Comparison of ENCODE assay signal across 27 mouse cellular contexts in genomic region chr2:167617472-167617871, GRCm38 (mm10). TPM values are rescaled to one million over a fixed set of nuclear protein-coding genes. Genes with fewer than 3 reads are reported as not detected.
A peak's percentile ranks its signal among the peaks of the same experiment; 100 is the strongest.
DNase-seq lines count a peak whose midpoint lies in the region; ATAC-seq lines count a peak whose summit lies in the region.
"Had no signal": no experiment of that assay in that cellular context is flagged by ENCODE, and none has a peak within 500 bp of the region (broad histone marks: within the 10 kb centered on the region; RNA-seq: fewer than 3 reads in every experiment).

No protein-coding gene starts in this region.

- 67% methylated on average over 4 of the region's 4 CpGs for WGBS in embryonic facial prominence, embryonic 14.5 days
- WGBS in embryonic facial prominence, embryonic 10.5 days = 82% methylated on average over 4 of the region's 4 CpGs
- 21% methylated on average over 4 of the region's 4 CpGs for WGBS in midbrain, embryonic 13.5 days
- 23% methylated on average over 4 of the region's 4 CpGs for WGBS in midbrain, embryonic 16.5 days

- H3K4me2 ChIP-seq in embryonic facial prominence, embryonic 14.5 days (ENCODE audit: low read depth, low read length) = no peak overlapping the region
- no peak overlapping the region for H3K4me2 ChIP-seq in midbrain, embryonic 13.5 days (replicated peaks)
- no peak overlapping the region for H3K4me2 ChIP-seq in midbrain, embryonic 16.5 days (ENCODE audit: low read length)
- H3K4me2 ChIP-seq: embryonic facial prominence, embryonic 15.5 days; heart, embryonic 12.5 days; heart, embryonic 15.5 days; hindbrain, embryonic 14.5 days had no signal

- no peak overlapping the region for H3K9ac ChIP-seq in embryonic facial prominence, embryonic 14.5 days (ENCODE audit: low read depth, low read length)
- H3K9ac ChIP-seq in midbrain, embryonic 13.5 days (replicated peaks) = no peak overlapping the region
- no peak overlapping the region for H3K9ac ChIP-seq in midbrain, embryonic 16.5 days (ENCODE audit: low read depth, low read length)
- H3K9ac ChIP-seq: embryonic facial prominence, embryonic 15.5 days; forebrain, postnatal 0 days; heart, embryonic 12.5 days; heart, embryonic 15.5 days; hindbrain, embryonic 14.5 days had no signal

- H3K4me3 ChIP-seq in embryonic facial prominence, embryonic 14.5 days (ENCODE audit: low read depth, low read length) = no peak overlapping the region
- H3K4me3 ChIP-seq in embryonic facial prominence, embryonic 10.5 days = no peak overlapping the region
- no peak overlapping the region for H3K4me3 ChIP-seq in midbrain, embryonic 13.5 days (replicated peaks)
- no peak overlapping the region for H3K4me3 ChIP-seq in midbrain, embryonic 16.5 days (ENCODE audit: low read depth, low read length)
- H3K4me3 ChIP-seq: embryonic facial prominence, embryonic 15.5 days; heart, embryonic 12.5 days; heart, embryonic 15.5 days had no signal

- ATAC-seq in embryonic facial prominence, embryonic 14.5 days (ENCODE audit: low read depth) = no peak
- ATAC-seq in midbrain, embryonic 13.5 days = peak; percentile 37; the same call in 1 of the 2 replicates
- ATAC-seq in midbrain, embryonic 16.5 days = no peak
- ATAC-seq: forebrain, embryonic 14.5 days; forebrain, postnatal 0 days; hindbrain, postnatal 0 days had no signal

- no peak overlapping the region for H3K27ac ChIP-seq in embryonic facial prominence, embryonic 14.5 days (replicated peaks; ENCODE audit: low read depth, low read length)
- H3K27ac ChIP-seq in embryonic facial prominence, embryonic 10.5 days (replicated peaks) = no peak overlapping the region
- H3K27ac ChIP-seq in midbrain, embryonic 13.5 days = peak overlapping the region; percentile 65; the same call in 1 of the 2 replicates
- no peak overlapping the region for H3K27ac ChIP-seq in midbrain, embryonic 16.5 days (ENCODE audit: low read length)
- H3K27ac ChIP-seq: embryonic facial prominence, embryonic 15.5 days; heart, embryonic 15.5 days; hindbrain, embryonic 14.5 days; hindbrain, postnatal 0 days had no signal

- peak; percentile 31 for DNase-seq in embryonic facial prominence, embryonic 14.5 days (ENCODE audit: low spot score)
- DNase-seq in embryonic facial prominence, embryonic 10.5 days (ENCODE audit: low spot score) = no peak
- peak; percentile 32 for DNase-seq in retina, adult 2 months (ENCODE audit: low read depth, low spot score)
- DNase-seq in retina, postnatal 7 days (ENCODE audit: low read depth, low spot score) = peak; percentile 60
- no peak for DNase-seq in adrenal gland, adult 2 months
- DNase-seq in lung, postnatal 14 days = no peak
- DNase-seq: adrenal gland, adult 8-10 months; adrenal gland, postnatal 25 days; cerebellum, adult 11-12 months; cerebellum, adult 8-10 months; cerebellum, postnatal 10 days; cerebellum, postnatal 36 days; embryo, embryonic 11 days; forebrain, postnatal 0 days; gastrocnemius, postnatal 25 days; heart, adult 18-20 months; heart, postnatal 14 days; heart, postnatal 4 days had no signal

- H3K9me3 ChIP-seq in embryonic facial prominence, embryonic 14.5 days (ENCODE audit: control insufficient read depth, low read length) = no peaks in the 10 kb centered on the region
- H3K9me3 ChIP-seq in embryonic facial prominence, embryonic 10.5 days = peaks cover 6% of the 10 kb centered on the region; the same call in 1 of the 2 replicates
- no peaks in the 10 kb centered on the region for H3K9me3 ChIP-seq in midbrain, embryonic 13.5 days
- H3K9me3 ChIP-seq in midbrain, embryonic 16.5 days (replicated peaks; ENCODE audit: control insufficient read depth, low read length, poor library complexity, severe bottlenecking) = no peaks in the 10 kb centered on the region
- H3K9me3 ChIP-seq: embryonic facial prominence, embryonic 15.5 days; heart, embryonic 15.5 days had no signal

- H3K27me3 ChIP-seq in embryonic facial prominence, embryonic 14.5 days (replicated peaks; ENCODE audit: control insufficient read depth, insufficient read depth, low read length) = no peaks in the 10 kb centered on the region
- no peaks in the 10 kb centered on the region for H3K27me3 ChIP-seq in embryonic facial prominence, embryonic 10.5 days (replicated peaks; ENCODE audit: low read depth, poor library complexity, severe bottlenecking)
- no peaks in the 10 kb centered on the region for H3K27me3 ChIP-seq in midbrain, embryonic 13.5 days
- no peaks in the 10 kb centered on the region for H3K27me3 ChIP-seq in midbrain, embryonic 16.5 days (ENCODE audit: control insufficient read depth, insufficient read depth, low read depth, low read length)
- H3K27me3 ChIP-seq: embryonic facial prominence, embryonic 15.5 days; heart, embryonic 12.5 days; heart, embryonic 15.5 days had no signal

- H3K4me1 ChIP-seq in embryonic facial prominence, embryonic 14.5 days (ENCODE audit: control insufficient read depth, insufficient read depth, low read length) = no peaks in the 10 kb centered on the region
- H3K4me1 ChIP-seq in embryonic facial prominence, embryonic 10.5 days = peaks cover 13% of the 10 kb centered on the region
- H3K4me1 ChIP-seq in midbrain, embryonic 13.5 days (replicated peaks) = peaks cover 36% of the 10 kb centered on the region
- no peaks in the 10 kb centered on the region for H3K4me1 ChIP-seq in midbrain, embryonic 16.5 days (ENCODE audit: control insufficient read depth, insufficient read depth, low read length)

- peaks cover 48% of the 10 kb centered on the region for H3K36me3 ChIP-seq in embryonic facial prominence, embryonic 14.5 days (ENCODE audit: control insufficient read depth, insufficient read depth, low read length)
- H3K36me3 ChIP-seq in embryonic facial prominence, embryonic 10.5 days (replicated peaks) = peaks cover 86% of the 10 kb centered on the region
- H3K36me3 ChIP-seq in midbrain, embryonic 13.5 days = peaks cover 54% of the 10 kb centered on the region
- peaks cover 32% of the 10 kb centered on the region for H3K36me3 ChIP-seq in midbrain, embryonic 16.5 days (ENCODE audit: control insufficient read depth, insufficient read depth, low read length)

RNA-seq across cellular contexts. Expression of gene Ube2v1, which starts 14.4 kb away (rescaled TPM):
- polyA plus RNA-seq in embryonic facial prominence, embryonic 14.5 days (2014; fragmentation: Nextera tagmentation; extraction: Ambion mirVana) = 249 and 275 TPM in 2 replicates
- 384 and 394 TPM in 2 replicates for polyA plus RNA-seq in embryonic facial prominence, embryonic 10.5 days (2016; fragmentation: Nextera tagmentation; extraction: Ambion mirVana)
- 298 and 301 TPM in 2 replicates for polyA plus RNA-seq in midbrain, embryonic 13.5 days (2015; fragmentation: Nextera tagmentation; extraction: Ambion mirVana)
- polyA plus RNA-seq in midbrain, embryonic 16.5 days (2015; fragmentation: Nextera tagmentation; extraction: Ambion mirVana) = 321 and 344 TPM in 2 replicates
- 100 to 1,000 TPM; 191 to 208 TPM for total RNA-seq in adrenal gland, adult 2 months (2021)
- 94.4 and 133 TPM in 2 replicates for polyA plus RNA-seq in adrenal gland, adult 2 months (2012; rRNA removed)

RNA-seq across cellular contexts. Expression of gene Gm20431, which starts 43.8 kb away (rescaled TPM):
- 9.1 and 11.6 TPM in 2 replicates for polyA plus RNA-seq in embryonic facial prominence, embryonic 14.5 days (2014; fragmentation: Nextera tagmentation; extraction: Ambion mirVana)
- polyA plus RNA-seq in embryonic facial prominence, embryonic 10.5 days (2016; fragmentation: Nextera tagmentation; extraction: Ambion mirVana) = 0.68 and 4.9 TPM in 2 replicates
- polyA plus RNA-seq in midbrain, embryonic 13.5 days (2015; fragmentation: Nextera tagmentation; extraction: Ambion mirVana) = 9.8 and 11.2 TPM in 2 replicates
- 7.7 and 9.2 TPM in 2 replicates for polyA plus RNA-seq in midbrain, embryonic 16.5 days (2015; fragmentation: Nextera tagmentation; extraction: Ambion mirVana)
- total RNA-seq in adrenal gland, adult 2 months (2021) = 10 to 100 TPM; 20.0 to 21.0 TPM
- 31.2 and 38.6 TPM in 2 replicates for polyA plus RNA-seq in adrenal gland, adult 2 months (2012; rRNA removed)
- total RNA-seq: forebrain, postnatal 0 days had no signal
- polyA plus RNA-seq: cortical plate, adult 2 months had no signal

Comparison
In these comparisons a context has a peak if more than half of its experiments do, and no peak if none do; other contexts are left out.
1. DNase-seq: peak in embryonic facial prominence, embryonic 14.5 days (single experiment), retina, adult 2 months (single experiment) and retina, postnatal 7 days (single experiment); none in embryonic facial prominence, embryonic 10.5 days (single experiment), adrenal gland, adult 2 months (single experiment) and lung, postnatal 14 days (single experiment).